Mouse (Mus musculus): ENCODE measurements at regions not wholly inside any gene's neighbourhood (a gene's known extent, or its start where the extent isn't known, plus 50 kb on each side); places are given as distances from the start of the nearest gene placed in this dataset.

DNA sequence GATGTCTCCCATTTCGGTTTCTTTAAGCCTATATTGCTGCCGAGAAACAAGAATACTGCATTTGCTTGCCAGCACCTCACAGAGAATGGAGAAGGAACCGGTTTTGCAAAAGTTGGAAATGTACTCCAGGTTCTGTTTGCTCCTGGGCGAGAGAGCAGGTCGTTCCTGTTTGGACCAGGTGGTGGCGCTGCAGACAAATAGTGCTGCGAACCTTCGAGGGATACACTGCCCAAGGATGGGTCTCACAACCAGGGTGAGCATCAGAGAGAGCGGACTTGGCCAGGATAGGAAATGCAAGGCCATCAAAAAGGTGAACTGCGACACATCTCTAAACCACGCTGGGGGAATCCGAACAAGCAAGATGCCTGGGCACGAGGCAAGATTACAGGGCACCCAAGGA is 54.0 kb upstream of the Ets2 start:
- peak; percentile 82 to 88 for DNase-seq

DNA sequence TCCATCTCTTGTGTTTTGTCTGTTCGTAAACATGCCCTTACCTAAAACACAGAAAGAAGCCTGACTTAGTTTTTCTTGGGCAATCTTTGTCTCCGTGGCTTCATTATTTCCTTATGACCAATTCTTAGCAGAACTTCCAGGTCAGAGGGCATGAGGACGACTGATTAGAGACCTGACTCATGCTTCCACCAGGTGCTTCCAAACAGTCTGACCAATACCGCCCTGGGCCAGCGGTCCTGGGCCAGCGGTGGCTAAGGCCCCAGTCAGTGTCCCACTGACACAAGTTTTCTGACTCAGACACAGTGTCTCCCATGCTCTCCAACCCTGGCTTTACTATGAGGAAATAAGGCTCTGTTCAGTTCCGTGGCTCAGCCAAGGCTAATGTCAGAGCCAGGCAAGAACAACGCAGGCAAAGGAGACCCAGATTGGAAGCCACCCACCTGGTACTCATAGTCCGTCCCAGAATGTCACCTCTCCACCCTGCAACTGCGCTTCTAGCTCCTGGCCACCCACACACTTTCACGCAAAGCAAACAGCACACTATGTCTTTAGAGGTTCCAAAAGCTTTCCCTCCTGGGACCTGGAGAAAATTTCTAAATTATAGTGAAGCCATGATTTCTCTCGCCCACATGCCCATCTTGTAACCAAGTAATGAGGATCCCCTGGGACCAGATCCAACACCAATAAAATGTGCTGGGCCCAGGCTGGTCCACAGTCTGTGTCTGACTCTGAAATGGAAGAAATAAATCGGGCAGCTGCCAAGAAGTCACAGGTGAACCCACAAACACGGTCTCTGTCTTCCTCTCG is 56.6 kb upstream of the Erg start:
- no peak for DNase-seq

DNA sequence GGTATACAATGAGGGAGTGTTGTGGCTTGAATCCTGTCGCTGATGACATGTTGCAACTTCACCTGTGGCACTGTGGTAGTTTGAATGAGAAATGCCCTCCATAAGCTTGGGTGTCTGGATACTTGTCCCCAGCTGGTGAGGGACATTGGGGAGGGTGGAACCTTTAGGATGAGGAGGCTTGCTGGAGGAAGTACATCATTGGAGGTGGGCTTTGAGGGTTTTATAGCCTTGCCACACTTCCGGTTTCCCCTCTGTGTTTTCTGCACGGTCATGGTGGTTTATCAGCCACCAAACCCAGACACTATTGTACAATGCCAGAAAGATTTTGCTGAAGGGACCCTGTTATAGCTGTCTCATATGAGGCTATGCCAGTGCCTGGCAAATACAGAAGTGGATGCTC is 54.3 kb upstream of the Erg start:
- no peak for DNase-seq

DNA sequence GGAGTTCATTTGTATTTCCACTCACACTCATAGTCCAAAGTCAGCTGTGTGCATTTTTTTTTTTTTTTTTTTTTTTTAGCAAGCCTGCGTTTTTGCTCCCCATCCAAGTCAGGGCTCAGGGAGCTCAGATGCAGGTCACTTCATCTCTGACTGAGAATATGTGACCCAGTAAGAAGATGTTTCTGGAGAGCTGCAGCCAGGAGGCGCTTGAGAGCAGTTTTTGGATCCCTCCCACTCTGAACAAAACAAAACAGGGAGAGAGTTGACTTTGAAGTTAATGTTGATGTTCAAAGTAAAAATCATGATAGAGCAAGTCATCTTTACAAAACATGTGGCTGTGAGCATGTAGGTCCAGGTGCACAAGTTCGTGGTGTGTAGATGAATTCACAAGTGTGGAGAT is 53.3 kb upstream of the Erg start:
- DNase-seq, result no peak

DNA sequence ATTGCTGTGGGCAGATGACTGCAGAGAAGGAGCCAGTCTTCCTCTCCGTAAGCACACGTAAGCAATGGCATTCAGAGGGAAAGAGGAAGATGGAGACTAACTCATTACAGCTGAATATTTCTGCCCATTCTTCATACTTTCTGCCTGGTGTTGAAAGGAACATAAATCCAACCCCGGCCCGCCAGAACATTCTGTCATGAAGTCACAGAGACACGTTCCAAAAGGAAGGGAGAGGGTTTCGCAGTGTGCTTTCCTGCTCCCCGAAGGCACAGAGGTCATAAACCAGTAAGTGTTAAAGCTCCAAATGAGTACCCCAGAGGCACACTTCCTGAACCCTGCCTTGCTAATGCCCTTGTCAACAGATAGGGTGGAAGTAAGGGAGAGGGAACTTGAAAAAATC is 51.5 kb upstream of the Erg start:
- no peak for DNase-seq

DNA sequence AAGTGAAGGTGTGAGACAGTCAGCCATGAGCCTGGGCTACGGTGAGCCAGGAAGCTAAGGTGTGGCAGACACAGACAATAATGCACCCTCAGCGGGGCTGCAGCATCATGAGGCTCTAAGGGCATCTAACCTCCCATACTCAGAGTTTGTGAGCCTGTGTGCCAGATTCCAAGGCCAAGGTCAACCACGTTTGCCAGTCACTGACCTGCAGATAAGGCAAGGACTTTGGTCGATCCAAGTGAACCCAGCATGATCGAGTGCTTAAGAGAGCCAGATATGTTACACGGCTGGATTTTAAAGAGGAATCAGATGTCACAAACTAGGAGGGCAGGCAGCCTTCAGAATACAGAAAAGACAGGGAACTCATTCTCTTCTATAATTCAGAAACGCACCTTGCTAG is 50.2 kb upstream of the Erg start:
- no peak for DNase-seq

Data from cerebellum, postnatal 36 days (tissue).